Mouse (Mus musculus): ENCODE data around the gene Plbd2.

GRCm38 (mm10) chr5:120495064-120495702 lies 8.2 kb downstream of the Plbd2 start:
- no peak for TF ChIP-seq POLR2A (IDR thresholded peaks at IDR 0.05; ENCODE audit: insufficient read depth, low read depth, low read length)
- no peak for TF ChIP-seq EP300 (IDR thresholded peaks at IDR 0.05; ENCODE audit: insufficient read depth, low read depth, low read length)
